Mouse (Mus musculus) splenic B cell, adult 2 months (primary cell): ENCODE measurements around the gene Msantd2.

ENCODE experiments used
- DNase-seq: peaks from one replicate; pipeline ENCODE4 v3.0.0-alpha.2; 2011; ENCODE audit warnings: low read depth, low spot score
- H3K27me3 ChIP-seq: 2 replicates; pipeline ENCODE4 v1.6.1; 2012; ENCODE audit warnings: mild to moderate bottlenecking, low read length, moderate library complexity, mixed read lengths; ENCODE audit not compliant: control insufficient read depth, poor library complexity, insufficient read depth, severe bottlenecking
- H3K36me3 ChIP-seq: 2 replicates; pipeline ENCODE4 v1.6.1; 2012; ENCODE audit warnings: mild to moderate bottlenecking, low read length, moderate library complexity, mixed read lengths; ENCODE audit not compliant: control insufficient read depth, poor library complexity, insufficient read depth, severe bottlenecking

Gene Msantd2

DNA sequence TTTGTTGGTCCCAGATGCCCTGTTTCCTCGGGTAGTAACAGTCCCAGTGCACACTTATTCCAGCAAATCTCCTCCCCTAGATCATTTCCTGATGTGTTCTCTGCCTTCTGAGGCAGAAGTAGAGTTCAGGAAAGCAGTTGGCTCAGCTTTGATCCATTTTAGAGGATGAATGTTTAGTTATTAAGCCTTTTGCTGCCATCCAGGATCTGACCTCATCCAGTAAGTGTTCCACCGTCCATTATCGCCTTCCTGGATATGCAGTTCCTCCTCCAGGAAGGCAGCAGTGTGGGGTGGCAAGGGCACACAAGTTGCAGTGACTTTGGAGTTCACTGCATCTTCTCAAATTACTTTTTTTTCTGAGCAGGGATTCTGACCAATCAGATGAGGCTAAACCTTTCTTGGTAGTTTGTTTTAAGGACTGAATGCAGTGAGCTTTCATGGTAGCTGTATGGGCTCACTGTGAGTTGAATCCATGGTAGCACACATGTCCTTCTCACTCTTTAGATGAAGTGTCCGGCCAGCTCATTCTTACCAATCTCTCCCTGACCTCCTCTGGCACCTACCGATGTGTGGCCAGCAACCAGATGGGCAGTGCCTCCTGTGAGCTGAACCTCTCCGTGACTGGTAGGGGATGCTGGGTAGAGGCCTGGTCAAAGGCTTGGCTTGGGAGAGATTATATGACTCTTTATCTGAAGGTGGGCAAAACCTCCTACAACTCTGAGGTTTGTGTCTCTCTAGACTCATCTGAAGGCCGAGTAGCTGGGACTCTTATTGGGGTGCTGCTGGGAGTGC is 52.9 kb downstream of the Msantd2 start:
- no peaks in the 10 kb centered on the region for H3K27me3 ChIP-seq
- no peaks in the 10 kb centered on the region for H3K36me3 ChIP-seq
- DNase-seq = no peak

- Histone ChIP-seq H3K36me3 (no peaks in the 10 kb centered on the region), H3K27me3 (no peaks in the 10 kb centered on the region)
- no peak for DNase-seq
These were observed 54.8 kb downstream of the Msantd2 start for GRCm38 (mm10) chr9:37543869-37544440.

- peak; percentile 69 for DNase-seq
- no peaks in the 10 kb centered on the region for H3K36me3 ChIP-seq
- 0 out of 2 replicates have a peak, but pooled peaks cover 2% of the 10 kb centered on the region for H3K27me3 ChIP-seq
These were observed 55.5 kb downstream of the Msantd2 start for GRCm38 (mm10) chr9:37544447-37545165.

DNA sequence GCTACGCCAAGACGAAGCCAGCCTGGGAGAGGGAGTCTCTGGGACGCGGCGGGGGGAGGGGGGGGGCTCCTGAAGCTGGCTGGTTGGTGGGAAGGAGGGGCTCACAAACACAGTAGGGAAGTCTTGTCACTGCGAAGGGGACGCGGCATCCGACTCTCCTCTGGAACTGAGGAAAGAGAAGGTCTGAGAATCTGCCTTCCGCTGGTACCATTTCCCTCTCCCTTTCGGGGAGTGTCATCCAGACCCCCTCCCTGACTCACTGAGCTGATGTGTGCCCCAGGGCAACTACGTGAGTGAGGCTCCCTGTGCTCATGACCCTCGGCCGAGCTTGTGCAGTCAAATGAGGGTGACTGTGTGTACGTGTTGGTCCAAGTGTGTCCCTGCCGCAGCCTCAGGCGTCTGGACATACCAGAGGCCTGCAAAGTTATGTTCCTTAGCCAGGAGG is 56.1 kb downstream of the Msantd2 start:
- no peak for DNase-seq
- no peaks in the 10 kb centered on the region for H3K36me3 ChIP-seq

GRCm38 (mm10) chr9:37545847-37546452 is 56.8 kb downstream of the Msantd2 start:
- 0 out of 2 replicates have a peak, but pooled peaks cover 2% of the 10 kb centered on the region for H3K27me3 ChIP-seq
- H3K36me3 ChIP-seq = no peaks in the 10 kb centered on the region
- DNase-seq = no peak

More for the DNA sequence above, 56.1 kb downstream of the Msantd2 start:
- H3K27me3 ChIP-seq = 0 out of 2 replicates have a peak, but pooled peaks cover 2% of the 10 kb centered on the region

- 0 out of 2 replicates have a peak, but pooled peaks cover 2% of the 10 kb centered on the region for H3K27me3 ChIP-seq
- H3K36me3 ChIP-seq = no peaks in the 10 kb centered on the region
- no peak for DNase-seq
These were observed 57.8 kb downstream of the Msantd2 start for GRCm38 (mm10) chr9:37546889-37547288.

- Histone ChIP-seq H3K36me3 (no peaks in the 10 kb centered on the region), H3K27me3 (0 out of 2 replicates have a peak, but pooled peaks cover 2% of the 10 kb centered on the region)
- DNase-seq = no peak
These were observed 61.3 kb downstream of the Msantd2 start for GRCm38 (mm10) chr9:37550435-37550834.

- H3K27me3 ChIP-seq = 0 out of 2 replicates have a peak, but pooled peaks cover 2% of the 10 kb centered on the region
- peak; percentile 44 for DNase-seq
These were observed 62.8 kb downstream of the Msantd2 start for GRCm38 (mm10) chr9:37551751-37552531.

GRCm38 (mm10) chr9:37552536-37553293 is 63.6 kb downstream of the Msantd2 start, which contains the start of gene Nrgn:
Nrgn (minus strand) TSS chr9:37552904.
- H3K27me3 ChIP-seq = 0 out of 2 replicates have a peak, but pooled peaks cover 2% of the 10 kb centered on the region
- no peaks in the 10 kb centered on the region for H3K36me3 ChIP-seq
- DNase-seq = peak; percentile 47

More at GRCm38 (mm10) chr9:37551751-37552531, 62.8 kb downstream of the Msantd2 start:
- no peaks in the 10 kb centered on the region for H3K36me3 ChIP-seq

- peak; percentile 37 for DNase-seq
- Histone ChIP-seq H3K27me3 (0 out of 2 replicates have a peak, but pooled peaks cover 2% of the 10 kb centered on the region), H3K36me3 (no peaks in the 10 kb centered on the region)
These were observed 65.2 kb downstream of the Msantd2 start for GRCm38 (mm10) chr9:37554279-37554678.

DNA sequence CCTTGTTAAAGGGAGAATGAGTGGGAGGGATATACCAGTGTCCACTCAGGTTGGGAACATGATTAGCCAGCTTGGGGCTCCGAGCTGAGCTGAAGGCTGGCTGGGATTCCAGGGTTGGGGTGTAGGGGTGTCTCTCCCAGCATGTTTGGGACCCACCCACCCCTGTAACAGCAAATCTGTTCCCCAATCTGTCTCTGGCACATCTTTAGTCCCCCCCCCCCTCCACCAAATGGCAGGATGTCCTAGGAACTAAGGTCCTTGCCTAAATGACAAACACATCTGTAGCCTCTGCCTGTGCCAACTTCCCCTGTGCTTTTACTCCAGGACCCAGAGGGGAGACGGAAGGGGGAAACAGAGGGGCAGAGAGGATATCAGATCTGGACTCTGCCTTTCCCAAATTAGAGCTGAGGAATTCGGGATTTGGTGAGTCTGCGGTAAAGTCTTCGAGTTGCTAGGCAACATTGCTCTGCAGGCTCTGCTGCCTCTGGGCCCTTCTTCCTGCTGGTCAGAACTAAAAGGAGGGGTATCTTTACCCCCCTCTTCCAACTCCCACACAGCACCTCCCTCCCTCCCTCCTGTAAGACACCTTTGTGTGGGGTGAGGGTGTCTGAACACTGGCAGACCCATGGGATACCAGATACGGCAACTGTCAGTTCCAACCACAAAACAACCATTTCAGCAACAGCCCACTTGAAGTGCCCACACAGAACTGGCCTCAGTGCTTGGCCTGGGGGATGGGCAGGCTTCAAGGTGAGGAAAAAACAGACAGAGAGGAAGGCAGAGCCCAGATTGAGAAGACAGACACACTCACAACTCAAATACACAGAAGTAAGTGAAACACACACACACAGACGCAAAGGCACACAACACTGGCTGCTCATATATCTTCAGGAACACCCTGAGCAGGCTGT is 66.0 kb downstream of the Msantd2 start, which contains the start of gene Siae:
TSS of gene Siae (plus strand) at position 861 of the 911 bp plus-strand sequence.
- Histone ChIP-seq H3K27me3 (no peaks in the 10 kb centered on the region), H3K36me3 (no peaks in the 10 kb centered on the region)
- no peak for DNase-seq

GRCm38 (mm10) chr9:37556366-37556765 is 67.2 kb downstream of the Msantd2 start:
- H3K36me3 ChIP-seq = no peaks in the 10 kb centered on the region
- H3K27me3 ChIP-seq = no peaks in the 10 kb centered on the region
- DNase-seq = no peak
